Mouse (Mus musculus) lung, adult 2 months (tissue): ENCODE measurements around the gene Pax5. TPM values are rescaled to one million over a fixed set of nuclear protein-coding genes. Genes with fewer than 3 reads are reported as not detected.

ENCODE experiments used
- DNase-seq: peaks from one replicate; pipeline ENCODE4 v3.0.0; 2022
- H3K4me1 ChIP-seq: fragments of 200-500 bp; 2 replicates; pipeline ENCODE4 v1.6.1; 2011; ENCODE audit warnings: low read length; ENCODE audit not compliant: control insufficient read depth, insufficient read depth
- H3K4me3 ChIP-seq: fragments of 200-500 bp; replicated peaks from 2 replicates; pipeline ENCODE3; 2011; ENCODE audit warnings: low read depth, mild to moderate bottlenecking, control low read depth, low read length; ENCODE audit errors: extremely low read depth
- CTCF ChIP-seq: fragments of 200-500 bp; IDR thresholded peaks from 2 replicates; pipeline ENCODE4 v1.5.1; 2011; ENCODE audit warnings: mild to moderate bottlenecking, low read length, control low read depth; ENCODE audit not compliant: insufficient read depth
- POLR2A ChIP-seq: fragments of 200-500 bp; IDR thresholded peaks from 2 replicates; pipeline ENCODE4 v1.6.1; 2011; ENCODE audit warnings: low read depth, mild to moderate bottlenecking, control low read depth, low read length, borderline replicate concordance; ENCODE audit errors: extremely low read depth
- WGBS: fragments of 180-500 bp; shearing (Covaris S2); methylation state at CpG from one replicate; pipeline ENCODE4 v1.1.7; 2018; 5-methylcytosine and 5-hydroxymethylcytosine counted together
- polyA plus RNA-seq: library from polyadenylated mRNA; depleted of rRNA; stranded (reverse); fragments of >200 nt; gene quantifications from 2 replicates; pipeline ENCODE4 v1.2.3, GENCODE M21; 2012

Pax5 gene
- polyA plus RNA-seq, 1 experiment = 6.1 TPM

- H3K4me3 ChIP-seq = no peak overlapping the region
- no peaks in the 10 kb centered on the region for H3K4me1 ChIP-seq
- WGBS = 67% methylated on average over 3 of the region's 3 CpGs
Observed at GRCm38 (mm10) chr4:44635618-44636017, 74.7 kb downstream of the Pax5 start.

DNA sequence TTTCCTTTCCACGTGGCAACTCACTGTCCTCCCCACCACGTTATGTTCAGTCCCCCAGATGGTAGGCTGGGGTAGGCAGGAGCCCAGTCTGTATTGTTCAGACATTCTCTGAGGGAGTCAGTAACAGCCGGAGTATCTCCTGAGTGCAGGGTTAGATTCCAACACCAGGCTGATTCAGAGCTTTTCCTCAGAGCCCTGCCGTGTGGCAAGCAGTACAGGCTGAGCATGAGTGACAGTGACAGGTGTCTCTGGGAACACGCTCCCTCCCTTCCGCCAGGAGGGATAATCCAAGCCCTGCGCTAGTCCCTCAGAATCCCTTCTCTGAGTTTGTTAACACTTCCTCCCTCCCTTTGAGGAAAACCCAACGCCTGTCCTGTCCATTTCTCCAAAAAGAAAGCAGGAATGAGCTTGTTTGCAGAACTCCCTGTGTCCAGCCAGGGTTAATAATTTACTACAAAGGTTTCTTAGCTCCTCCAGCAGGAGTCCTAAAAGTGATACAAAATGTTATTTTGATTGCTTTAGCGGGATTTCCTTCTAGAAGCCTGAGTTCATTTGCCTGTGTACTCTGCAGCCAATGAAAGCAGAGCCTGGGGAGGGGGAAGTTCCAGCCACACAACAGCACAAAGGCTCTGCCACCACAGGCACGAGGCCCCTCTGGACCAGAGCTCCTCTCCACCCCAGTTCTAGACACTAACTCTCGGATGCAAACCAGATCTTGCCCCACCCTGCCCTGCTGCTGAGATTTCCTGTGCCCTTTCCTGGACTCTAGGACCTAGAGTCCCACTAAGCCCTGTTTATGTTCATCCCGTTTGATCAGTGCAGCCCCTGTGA lies 76.4 kb downstream of the Pax5 start:
- TF ChIP-seq POLR2A = no peak
- no peak for TF ChIP-seq CTCF
- DNase-seq = no peak
- 15% methylated on average over 12 of the region's 12 CpGs for WGBS

More at GRCm38 (mm10) chr4:44635618-44636017, 74.7 kb downstream of the Pax5 start:
- no peak for DNase-seq
- TF ChIP-seq CTCF (no peak), POLR2A (no peak)

GRCm38 (mm10) chr4:44630059-44630458 lies 80.2 kb downstream of the Pax5 start:
- DNase-seq = no peak
- Histone ChIP-seq H3K4me3 (no peak overlapping the region), H3K4me1 (no peaks in the 10 kb centered on the region)
- WGBS = 56% methylated on average over 6 of the region's 6 CpGs
- TF ChIP-seq POLR2A (no peak), CTCF (no peak)

More for the DNA sequence above, 76.4 kb downstream of the Pax5 start:
- Histone ChIP-seq H3K4me3 (no peak overlapping the region), H3K4me1 (no peaks in the 10 kb centered on the region)

GRCm38 (mm10) chr4:44627890-44628289 lies 82.4 kb downstream of the Pax5 start:
- no peak overlapping the region for H3K4me3 ChIP-seq
- no peak for DNase-seq
- no peak for TF ChIP-seq POLR2A
- TF ChIP-seq CTCF = no peak
- no peaks in the 10 kb centered on the region for H3K4me1 ChIP-seq

DNA sequence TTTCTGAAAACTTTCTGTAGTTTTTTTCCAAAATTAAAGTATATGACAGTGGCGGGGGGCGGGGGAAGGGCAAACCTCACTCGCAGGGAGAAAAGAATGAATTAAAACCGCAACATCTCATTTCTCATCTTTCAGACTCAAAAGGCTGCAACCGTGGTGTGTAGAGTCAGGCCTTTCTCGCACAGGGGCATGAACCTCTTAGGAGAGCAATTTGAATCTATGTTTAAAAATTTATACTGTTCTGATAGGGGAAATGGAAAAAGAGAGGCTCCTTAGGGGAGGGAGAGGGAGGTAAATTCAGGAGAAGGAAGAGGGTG lies 85.2 kb downstream of the Pax5 start:
- H3K4me3 ChIP-seq = no peak overlapping the region
- no peaks in the 10 kb centered on the region for H3K4me1 ChIP-seq
- no peak for DNase-seq
- no peak for TF ChIP-seq CTCF
- no peak for TF ChIP-seq POLR2A
- WGBS = 70% methylated on average over 6 of the region's 6 CpGs

DNA sequence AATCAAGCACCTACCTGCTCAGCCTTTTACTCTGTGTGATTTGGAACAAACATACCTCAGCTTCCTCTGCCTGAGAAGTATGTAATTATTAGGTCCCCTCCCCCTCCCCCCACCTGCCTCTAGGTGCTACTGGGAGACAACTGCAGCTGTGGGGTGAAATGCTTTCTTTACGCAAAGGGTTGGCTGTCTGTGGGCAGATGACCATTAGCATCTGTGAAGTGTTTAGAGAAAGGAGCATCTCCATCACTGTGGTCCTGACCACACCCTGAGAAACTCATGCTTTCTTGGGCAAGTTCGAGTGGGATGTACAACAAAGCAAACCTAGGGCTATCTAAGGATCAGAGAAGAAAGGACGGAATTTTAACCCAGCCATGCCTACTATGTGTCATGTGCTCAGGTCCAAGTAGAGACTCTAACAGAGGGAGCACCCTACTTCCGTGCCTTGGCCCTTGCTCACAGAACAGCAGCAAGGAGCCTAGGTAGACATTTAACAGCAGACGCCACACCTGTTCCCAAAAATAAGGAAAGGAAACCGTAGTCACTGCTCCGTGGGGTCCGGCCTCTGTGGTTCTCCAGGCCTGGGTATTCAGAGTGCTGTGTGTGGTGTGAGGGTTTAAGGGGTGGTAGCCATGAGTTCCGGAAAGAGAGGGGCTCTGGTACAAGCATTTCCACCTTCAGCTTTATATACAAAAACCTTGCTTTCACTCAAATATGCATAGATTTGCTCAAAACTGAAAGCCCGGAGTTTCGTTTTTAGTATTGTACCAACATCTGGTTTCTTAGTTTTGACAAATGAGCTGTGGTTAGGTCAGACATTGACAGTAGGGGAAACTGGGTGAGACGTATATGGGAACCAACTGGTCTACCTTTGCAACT lies 85.8 kb downstream of the Pax5 start:
- 76% methylated on average over 12 of the region's 12 CpGs for WGBS
- Histone ChIP-seq H3K4me3 (no peak overlapping the region), H3K4me1 (no peaks in the 10 kb centered on the region)
- TF ChIP-seq POLR2A (no peak), CTCF (no peak)
- DNase-seq = no peak

- no peak for TF ChIP-seq CTCF
- no peak for TF ChIP-seq POLR2A
- DNase-seq = no peak
- Histone ChIP-seq H3K4me3 (no peak overlapping the region), H3K4me1 (no peaks in the 10 kb centered on the region)
- WGBS = 78% methylated on average over 5 of the region's 5 CpGs
Observed at GRCm38 (mm10) chr4:44623435-44623727, 86.9 kb downstream of the Pax5 start.

- H3K4me1 ChIP-seq = no peaks in the 10 kb centered on the region
- 83% methylated on average over 17 of the region's 17 CpGs for WGBS
- H3K4me3 ChIP-seq = no peak overlapping the region
- no peak for DNase-seq
- TF ChIP-seq CTCF = no peak
- TF ChIP-seq POLR2A = no peak
Observed at GRCm38 (mm10) chr4:44622682-44623434, 87.4 kb downstream of the Pax5 start.

- DNase-seq = no peak
- no peak overlapping the region for H3K4me3 ChIP-seq
- no peaks in the 10 kb centered on the region for H3K4me1 ChIP-seq
- WGBS = 95% methylated on average over 5 of the region's 5 CpGs
- TF ChIP-seq POLR2A (no peak), CTCF (0 out of 2 replicates have a peak, but pooled peaks have one; percentile 13)
Observed at GRCm38 (mm10) chr4:44620241-44620640, 90.0 kb downstream of the Pax5 start.
